Mouse (Mus musculus) testis, postnatal 14 days (tissue): Measurements from ENCODE around the gene Bmpr1a.
"Not testable (repeated sequence)": the region's sequence is repeated elsewhere in the genome, so short reads cannot be mapped to it uniquely, and the experiment has no call there.

Source experiments
- DNase-seq: peaks from one replicate; pipeline ENCODE4 v3.0.0; 2021; ENCODE audit warnings: low spot score

Gene Bmpr1a

GRCm38 (mm10) chr14:34382921-34383704, 120.0 kb downstream of the Bmpr1a start:
- no peak for DNase-seq

GRCm38 (mm10) chr14:34378560-34379331, 124.4 kb downstream of the Bmpr1a start:
- DNase-seq, result no peak

DNA sequence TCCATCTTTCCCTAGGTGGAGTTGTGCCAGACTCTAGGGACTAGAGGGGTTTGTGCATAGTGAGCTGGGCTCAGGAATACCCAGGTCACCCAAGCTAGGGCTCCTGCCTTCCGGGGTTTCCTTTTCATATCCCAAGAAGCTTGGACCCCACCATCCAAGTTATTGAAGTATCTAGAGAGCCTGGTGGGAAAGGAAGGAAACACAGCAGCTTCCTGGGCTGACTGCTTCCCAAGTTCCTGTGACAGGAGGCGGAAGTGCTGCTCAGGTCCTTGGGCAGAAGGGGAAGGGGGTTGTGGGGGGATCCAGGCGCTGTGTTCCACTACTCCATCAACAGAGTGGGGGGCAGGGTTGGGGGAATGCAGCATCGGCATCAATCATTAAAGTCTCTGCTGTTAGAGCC, 126.0 kb downstream of the Bmpr1a start:
- DNase-seq, result no peak

DNA sequence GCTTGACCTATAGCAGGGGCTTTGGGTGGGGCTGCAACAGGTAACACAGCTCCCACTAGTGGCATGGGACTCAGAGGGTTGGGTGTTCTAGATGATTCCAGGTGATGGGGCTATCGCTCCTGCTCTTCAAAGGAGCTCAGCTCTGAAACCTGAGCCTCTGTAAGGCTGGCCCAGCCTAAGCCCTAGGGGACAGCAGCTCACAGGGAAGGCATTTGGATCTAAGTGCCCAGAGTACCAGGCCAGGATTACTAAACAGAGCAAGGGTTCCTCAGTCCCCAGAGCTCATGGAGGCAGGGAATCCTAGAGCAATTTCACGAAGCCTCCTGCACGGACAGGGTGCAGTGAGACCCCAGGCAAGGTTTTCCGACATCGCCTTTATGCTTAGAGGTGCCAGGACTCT, 127.2 kb downstream of the Bmpr1a start:
- DNase-seq, result no peak

- DNase-seq, result no peak
Observed at GRCm38 (mm10) chr14:34375415-34375904, 127.7 kb downstream of the Bmpr1a start, which contains the start of gene Mmrn2. Gene Mmrn2 (plus strand): TSS chr14:34375465.

GRCm38 (mm10) chr14:34374577-34374976, 128.6 kb downstream of the Bmpr1a start, which contains the start of gene Sncg:
Gene Sncg (minus strand): TSS chr14:34374789.
- DNase-seq, result no peak

GRCm38 (mm10) chr14:34373581-34373980, 129.6 kb downstream of the Bmpr1a start:
- DNase-seq, result no peak

DNA sequence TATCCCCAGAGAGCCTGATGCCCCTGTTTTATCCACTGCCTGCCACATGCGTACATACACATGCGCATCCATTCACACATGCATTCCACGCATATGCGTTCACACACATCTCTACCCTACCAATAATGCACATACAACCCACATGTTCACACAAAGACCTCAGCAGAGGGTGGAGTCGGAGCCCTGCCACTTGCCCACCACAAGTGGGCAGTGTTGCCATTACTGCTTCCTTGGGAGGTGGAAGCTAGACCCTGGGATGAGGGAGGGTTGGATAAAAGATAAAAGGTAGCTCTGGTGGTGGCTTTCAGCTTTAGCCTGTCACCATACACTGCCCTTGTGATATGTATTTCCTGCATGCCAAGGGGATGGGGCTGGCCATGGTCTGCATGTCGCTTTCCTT, 130.5 kb downstream of the Bmpr1a start:
- peak; percentile 27 for DNase-seq

- no peak for DNase-seq
Observed at GRCm38 (mm10) chr14:34371763-34372162, 131.4 kb downstream of the Bmpr1a start.

DNA sequence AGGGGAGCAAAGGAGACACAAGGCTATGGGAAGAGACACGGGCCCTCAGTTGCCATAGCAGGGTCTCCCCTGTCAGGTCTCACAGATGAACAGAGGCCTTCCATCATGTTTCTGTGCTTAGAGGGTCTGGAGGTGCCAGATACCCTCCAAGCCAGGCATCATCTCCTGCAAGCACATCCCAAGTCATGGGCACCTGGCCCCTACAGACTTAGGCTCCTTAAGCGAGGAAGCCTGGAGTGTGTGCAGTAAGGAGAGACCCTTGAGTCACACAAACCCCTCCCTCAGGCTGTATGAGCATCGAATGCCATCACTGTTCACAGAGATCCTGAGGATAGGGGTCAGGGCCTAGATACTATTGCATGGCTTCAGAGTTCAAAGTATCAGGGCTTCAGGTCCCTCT, 132.2 kb downstream of the Bmpr1a start:
- DNase-seq, result no peak

- no peak for DNase-seq
Observed at GRCm38 (mm10) chr14:34370203-34370602, 132.9 kb downstream of the Bmpr1a start.

GRCm38 (mm10) chr14:34365147-34365507, 138.0 kb downstream of the Bmpr1a start:
- DNase-seq, result no peak

- not testable (repeated sequence) for DNase-seq
Observed at GRCm38 (mm10) chr14:34364254-34365146, 138.6 kb downstream of the Bmpr1a start.

DNA sequence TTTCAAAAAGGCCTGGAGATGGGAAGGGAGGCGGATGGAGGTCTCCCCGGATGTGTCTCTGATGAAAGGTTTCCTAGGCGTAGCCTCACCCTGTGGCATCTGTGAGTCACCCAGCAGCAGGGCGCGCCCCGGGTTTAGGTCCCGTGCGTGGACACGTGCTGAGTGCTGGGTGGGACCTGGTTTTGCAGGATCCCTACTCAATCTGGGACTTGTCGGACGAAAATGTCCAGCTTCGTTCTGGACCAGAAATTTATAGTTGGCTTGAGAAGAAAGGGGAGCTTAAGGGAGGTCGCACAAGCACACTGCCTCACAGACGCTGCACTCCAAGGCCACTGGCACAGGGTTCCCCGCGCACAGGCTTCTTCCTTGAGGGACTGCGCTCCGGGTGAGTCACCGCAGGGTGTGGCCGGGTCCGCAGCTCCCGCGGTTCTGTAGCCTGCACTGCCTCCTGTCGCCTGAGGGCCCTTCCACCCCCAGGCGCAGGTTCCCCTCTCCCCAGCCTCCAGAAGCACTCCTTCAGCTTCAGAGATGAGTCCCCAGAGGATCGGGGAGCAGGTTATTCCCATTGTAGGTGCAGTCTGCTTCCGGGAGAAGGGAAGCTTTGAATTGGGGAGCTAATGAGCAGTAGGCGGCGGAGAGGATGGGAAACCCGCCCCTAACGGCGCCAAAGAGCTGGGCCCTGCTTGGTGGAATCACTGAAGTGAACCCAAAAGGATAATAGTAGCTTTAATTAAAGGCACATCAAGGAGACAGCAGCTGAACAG, 139.5 kb downstream of the Bmpr1a start:
- peak; percentile 42 for DNase-seq

- peak; percentile 26 for DNase-seq
Observed at GRCm38 (mm10) chr14:34362726-34363445, 140.3 kb downstream of the Bmpr1a start.

DNA sequence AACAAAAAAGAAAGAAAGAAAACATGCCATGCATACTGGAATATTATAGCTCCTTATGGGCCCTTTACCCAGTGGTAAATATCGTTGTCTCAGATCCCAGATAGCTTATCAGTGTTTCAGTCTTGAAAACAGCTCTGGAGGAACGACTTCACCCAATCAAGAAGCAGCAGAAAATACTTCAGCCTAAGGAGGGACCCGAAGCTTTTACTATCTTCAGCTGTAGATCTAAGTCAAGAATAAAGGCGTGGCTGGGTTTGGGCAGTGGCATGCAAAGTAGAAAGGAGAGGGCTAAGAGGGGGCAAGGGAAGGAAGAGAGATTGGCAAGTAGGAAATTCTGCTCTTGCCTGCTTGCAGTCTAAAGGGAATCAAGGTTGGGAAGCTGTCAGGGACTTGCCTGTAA, 141.0 kb downstream of the Bmpr1a start:
- DNase-seq, result no peak
